Mouse (Mus musculus): ENCODE results near the gene Rin2. TPM values are rescaled to one million over a fixed set of nuclear protein-coding genes. Genes with fewer than 3 reads are reported as not detected.

The Rin2 gene
- total and polyA plus RNA-seq, 3 experiments: 0.44 TPM; not detected in 2

DNA sequence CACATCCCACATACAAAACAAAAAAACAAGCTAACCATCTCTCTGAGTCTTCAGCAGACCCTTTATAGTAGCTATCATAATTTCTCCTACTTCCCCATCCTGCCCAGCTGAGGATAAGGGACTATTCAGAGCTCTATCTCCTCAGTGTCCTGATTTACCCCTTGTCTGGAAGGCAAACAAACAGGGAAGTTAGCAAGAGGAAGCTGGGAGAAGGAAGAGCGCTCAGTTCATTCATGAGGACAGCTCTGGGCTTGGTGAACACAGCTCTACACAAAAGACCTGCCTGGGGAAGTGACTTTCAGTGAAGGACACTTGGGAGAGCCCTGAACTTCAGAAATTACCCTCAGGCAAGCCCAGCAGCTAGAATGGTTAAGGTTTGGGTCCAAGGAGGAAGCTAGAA is 137.8 kb downstream of the Rin2 start:
- ATAC-seq (ENCODE audit: extremely low read depth, insufficient number of reproducible peaks, low FRiP score, poor library complexity, severe bottlenecking): no peak
- H3K4me3 ChIP-seq (ENCODE audit: low read depth, low read length): no peak overlapping the region

DNA sequence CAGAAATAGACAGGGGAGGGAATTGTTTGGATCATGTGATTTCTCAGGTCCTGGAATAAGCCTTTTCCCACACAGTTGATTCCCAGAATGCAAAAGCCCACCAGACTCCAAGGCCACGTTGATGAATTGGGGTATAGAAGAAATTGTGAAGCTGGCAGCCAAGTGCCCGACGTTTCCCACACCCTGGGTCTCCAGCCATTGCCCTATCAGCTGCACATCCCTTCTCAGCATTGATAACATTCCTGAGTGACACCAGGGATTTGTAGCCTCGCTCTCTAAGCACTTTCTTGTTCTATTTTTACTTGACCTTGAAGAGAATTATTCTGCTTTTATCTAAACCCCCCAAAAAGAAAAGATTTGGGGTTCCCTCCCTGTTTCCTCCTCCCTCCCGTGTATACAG is 142.2 kb downstream of the Rin2 start:
- no peak for ATAC-seq (ENCODE audit: extremely low read depth, insufficient number of reproducible peaks, low FRiP score, poor library complexity, severe bottlenecking)
- H3K4me1 ChIP-seq (ENCODE audit: insufficient read depth, low read depth, low read length): no peaks in the 10 kb centered on the region
- no peaks in the 10 kb centered on the region for H3K36me3 ChIP-seq (replicated peaks)
- peaks cover 18% of the 10 kb centered on the region for H3K9me3 ChIP-seq (replicated peaks)
- H3K4me3 ChIP-seq (ENCODE audit: low read depth, low read length): no peak overlapping the region
- TF ChIP-seq POLR2AphosphoS5 (IDR thresholded peaks at IDR 0.05; ENCODE audit: insufficient replicate concordance, low read depth, low read length) (no peak), GATA2 (IDR thresholded peaks at IDR 0.05; ENCODE audit: borderline replicate concordance, low read depth, low read length) (no peak), TAL1 (conservative IDR thresholded peaks at IDR 0.05; ENCODE audit: low read depth, low read length) (no peak), GATA1 (IDR thresholded peaks at IDR 0.05; ENCODE audit: borderline replicate concordance, low read length) (no peak), CTCF (IDR thresholded peaks at IDR 0.05; ENCODE audit: low read depth, low read length) (no peak)
- DNase-seq (ENCODE audit: low spot score): no peak
- H3K27me3 ChIP-seq (ENCODE audit: insufficient read depth, low read length): no peaks in the 10 kb centered on the region

More for the DNA sequence above, 137.8 kb downstream of the Rin2 start:
- no peaks in the 10 kb centered on the region for H3K4me1 ChIP-seq (ENCODE audit: insufficient read depth, low read depth, low read length)
- DNase-seq (ENCODE audit: low spot score): no peak
- TF ChIP-seq GATA1 (IDR thresholded peaks at IDR 0.05; ENCODE audit: borderline replicate concordance, low read length) (no peak), CTCF (IDR thresholded peaks at IDR 0.05; ENCODE audit: low read depth, low read length) (no peak), TAL1 (conservative IDR thresholded peaks at IDR 0.05; ENCODE audit: low read depth, low read length) (no peak), POLR2AphosphoS5 (IDR thresholded peaks at IDR 0.05; ENCODE audit: insufficient replicate concordance, low read depth, low read length) (no peak), GATA2 (IDR thresholded peaks at IDR 0.05; ENCODE audit: borderline replicate concordance, low read depth, low read length) (no peak)
- peaks cover 20% of the 10 kb centered on the region for H3K9me3 ChIP-seq (replicated peaks)
- H3K27me3 ChIP-seq (ENCODE audit: insufficient read depth, low read length): no peaks in the 10 kb centered on the region
- H3K36me3 ChIP-seq (replicated peaks): no peaks in the 10 kb centered on the region

DNA sequence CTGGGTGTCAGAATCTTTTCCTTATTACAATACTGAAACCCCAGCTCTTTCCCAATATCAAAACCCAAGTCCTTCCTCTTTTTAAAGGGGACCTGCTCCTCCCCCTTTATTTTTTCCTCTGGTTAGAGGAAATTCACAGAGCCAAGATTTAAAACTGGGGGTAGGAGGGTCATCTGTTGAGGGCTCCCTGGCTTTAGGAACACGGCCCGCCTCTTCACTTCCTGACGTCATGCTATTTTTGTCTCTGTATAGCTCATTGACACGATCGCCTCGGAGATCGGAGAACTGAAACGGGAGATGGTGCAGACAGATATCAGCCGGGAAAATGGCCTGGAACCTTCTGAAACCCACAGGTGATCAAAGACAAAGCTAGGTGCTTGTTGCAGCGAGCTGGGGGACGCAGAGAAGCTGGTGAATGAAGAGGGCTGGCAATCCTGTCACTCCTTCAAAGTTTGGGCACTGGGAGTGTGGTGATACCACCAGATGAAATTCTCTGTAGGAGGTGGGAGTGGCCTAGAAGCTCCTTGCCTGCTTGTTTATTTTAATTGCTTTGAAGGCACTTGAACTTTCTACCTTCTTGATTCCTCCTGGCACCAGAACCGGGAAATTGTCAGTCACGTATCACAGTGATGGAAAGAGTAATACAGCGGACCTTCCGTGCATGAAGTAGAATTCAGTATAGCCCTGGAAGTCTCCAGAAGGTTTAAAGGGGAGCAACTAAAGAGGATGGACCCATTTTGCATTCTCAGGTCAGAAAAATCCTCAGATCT is 147.2 kb downstream of the Rin2 start:
- Histone ChIP-seq H3K4me3 (ENCODE audit: low read depth, low read length) (no peak overlapping the region), H3K4me1 (ENCODE audit: insufficient read depth, low read depth, low read length) (no peaks in the 10 kb centered on the region), H3K9me3 (replicated peaks) (peaks cover 29% of the 10 kb centered on the region), H3K27me3 (ENCODE audit: insufficient read depth, low read length) (no peaks in the 10 kb centered on the region), H3K36me3 (replicated peaks) (no peaks in the 10 kb centered on the region)
- ATAC-seq (ENCODE audit: extremely low read depth, insufficient number of reproducible peaks, low FRiP score, poor library complexity, severe bottlenecking) (no peak), DNase-seq (ENCODE audit: low spot score) (no peak)
- TF ChIP-seq GATA2 (IDR thresholded peaks at IDR 0.05; ENCODE audit: borderline replicate concordance, low read depth, low read length) (no peak), TAL1 (conservative IDR thresholded peaks at IDR 0.05; ENCODE audit: low read depth, low read length) (no peak), CTCF (IDR thresholded peaks at IDR 0.05; ENCODE audit: low read depth, low read length) (no peak), POLR2AphosphoS5 (IDR thresholded peaks at IDR 0.05; ENCODE audit: insufficient replicate concordance, low read depth, low read length) (no peak), GATA1 (IDR thresholded peaks at IDR 0.05; ENCODE audit: borderline replicate concordance, low read length) (no peak)

DNA sequence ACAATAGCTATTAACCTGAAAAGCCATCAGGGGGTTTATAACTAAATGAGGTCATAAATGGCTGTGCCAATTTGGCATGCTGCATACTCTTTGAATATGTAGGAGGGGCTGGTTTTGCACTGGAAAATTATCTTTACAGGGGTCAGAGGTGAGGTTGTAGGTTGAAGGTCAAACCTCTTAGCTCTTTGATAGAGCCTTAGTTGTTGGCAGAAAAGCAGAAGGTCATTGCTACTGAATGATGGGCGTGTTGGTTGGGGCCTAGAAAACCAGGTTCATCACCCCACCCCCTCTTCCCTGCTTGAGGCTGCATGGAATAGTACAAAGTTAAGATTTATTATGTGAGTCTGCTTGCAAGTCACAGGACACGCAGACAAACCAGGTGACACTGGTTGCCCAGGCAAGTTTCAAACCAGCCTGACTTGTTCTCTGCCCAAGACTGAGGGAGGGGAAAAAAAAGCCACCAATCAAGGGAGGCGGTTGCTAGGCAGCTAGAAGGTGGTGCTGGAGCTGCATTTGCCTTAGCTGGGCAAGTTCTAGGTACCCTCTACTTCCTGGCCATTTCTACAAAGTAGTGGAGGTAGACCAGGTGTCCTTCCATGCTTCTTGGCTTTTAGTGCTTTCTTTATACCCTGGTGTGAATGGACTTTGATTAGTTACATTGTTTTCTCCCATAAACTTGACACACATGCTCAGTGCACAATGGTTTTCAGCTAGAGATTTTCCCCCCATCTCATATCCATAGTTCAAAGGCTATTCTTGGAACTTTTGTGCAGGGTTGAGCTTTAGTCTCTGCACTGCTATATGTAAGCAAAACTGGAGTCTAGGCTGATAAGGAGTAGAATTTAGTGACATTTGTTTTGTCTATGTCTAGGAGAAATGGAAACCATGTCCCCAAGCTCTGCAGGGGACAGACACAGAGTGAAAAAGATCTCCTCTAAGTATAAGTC is 148.0 kb downstream of the Rin2 start:
- Histone ChIP-seq H3K27me3 (ENCODE audit: insufficient read depth, low read length) (no peaks in the 10 kb centered on the region), H3K4me1 (ENCODE audit: insufficient read depth, low read depth, low read length) (no peaks in the 10 kb centered on the region), H3K4me3 (ENCODE audit: low read depth, low read length) (no peak overlapping the region), H3K36me3 (replicated peaks) (no peaks in the 10 kb centered on the region), H3K9me3 (replicated peaks) (peaks cover 32% of the 10 kb centered on the region)
- ATAC-seq (ENCODE audit: extremely low read depth, insufficient number of reproducible peaks, low FRiP score, poor library complexity, severe bottlenecking): no peak
- no peak for DNase-seq (ENCODE audit: low spot score)
- TF ChIP-seq POLR2AphosphoS5 (IDR thresholded peaks at IDR 0.05; ENCODE audit: insufficient replicate concordance, low read depth, low read length) (no peak), TAL1 (conservative IDR thresholded peaks at IDR 0.05; ENCODE audit: low read depth, low read length) (no peak), CTCF (IDR thresholded peaks at IDR 0.05; ENCODE audit: low read depth, low read length) (no peak), GATA2 (IDR thresholded peaks at IDR 0.05; ENCODE audit: borderline replicate concordance, low read depth, low read length) (no peak), GATA1 (IDR thresholded peaks at IDR 0.05; ENCODE audit: borderline replicate concordance, low read length) (no peak)

DNA sequence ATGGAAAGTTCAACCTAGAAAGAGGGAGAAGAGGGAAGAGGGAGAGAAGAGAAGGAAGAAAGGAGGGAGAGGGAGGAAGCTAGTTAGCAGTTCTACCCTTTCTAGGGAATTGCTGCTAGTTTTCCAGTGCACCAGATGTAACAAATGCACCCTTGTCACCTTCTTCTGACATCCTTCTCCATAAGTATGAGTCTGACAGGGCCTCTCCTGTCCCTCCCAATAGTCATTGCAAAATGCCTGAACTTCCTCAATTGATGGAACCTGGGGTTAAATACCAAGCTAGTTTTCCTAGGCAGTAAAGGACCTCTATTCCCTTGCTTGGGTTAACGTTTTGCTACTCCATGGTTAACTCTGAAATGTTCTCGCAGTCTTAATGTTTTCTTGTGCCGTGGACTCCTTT is 149.7 kb downstream of the Rin2 start:
- Histone ChIP-seq H3K4me1 (ENCODE audit: insufficient read depth, low read depth, low read length) (no peaks in the 10 kb centered on the region), H3K9me3 (replicated peaks) (peaks cover 27% of the 10 kb centered on the region), H3K36me3 (replicated peaks) (no peaks in the 10 kb centered on the region), H3K27me3 (ENCODE audit: insufficient read depth, low read length) (no peaks in the 10 kb centered on the region), H3K4me3 (ENCODE audit: low read depth, low read length) (no peak overlapping the region)
- TF ChIP-seq GATA1 (IDR thresholded peaks at IDR 0.05; ENCODE audit: borderline replicate concordance, low read length) (no peak), TAL1 (conservative IDR thresholded peaks at IDR 0.05; ENCODE audit: low read depth, low read length) (no peak), POLR2AphosphoS5 (IDR thresholded peaks at IDR 0.05; ENCODE audit: insufficient replicate concordance, low read depth, low read length) (no peak), CTCF (IDR thresholded peaks at IDR 0.05; ENCODE audit: low read depth, low read length) (no peak), GATA2 (IDR thresholded peaks at IDR 0.05; ENCODE audit: borderline replicate concordance, low read depth, low read length) (no peak)
- no peak for ATAC-seq (ENCODE audit: extremely low read depth, insufficient number of reproducible peaks, low FRiP score, poor library complexity, severe bottlenecking)
- DNase-seq (ENCODE audit: low spot score): no peak

DNA sequence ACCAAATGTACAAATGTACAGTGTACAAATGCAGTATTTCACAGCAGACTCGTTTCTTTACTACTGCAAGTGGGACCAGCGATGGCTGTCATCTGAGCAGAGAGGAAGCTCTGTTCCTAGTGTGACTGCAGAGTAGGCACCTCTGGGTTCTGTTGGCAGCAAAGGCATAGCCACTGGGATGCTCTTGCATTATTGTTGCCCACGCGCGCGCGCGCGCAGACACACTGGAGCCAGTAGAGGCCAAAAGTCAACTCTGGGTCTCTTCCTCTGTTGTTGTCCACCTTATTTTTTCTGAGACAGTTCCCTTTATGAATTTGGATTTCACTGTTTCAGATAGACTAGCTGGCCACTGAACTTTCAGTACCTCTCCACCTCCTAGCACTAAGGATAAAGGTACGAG is 150.2 kb downstream of the Rin2 start:
- Histone ChIP-seq H3K36me3 (replicated peaks) (no peaks in the 10 kb centered on the region), H3K4me3 (ENCODE audit: low read depth, low read length) (no peak overlapping the region), H3K4me1 (ENCODE audit: insufficient read depth, low read depth, low read length) (no peaks in the 10 kb centered on the region), H3K9me3 (replicated peaks) (peaks cover 27% of the 10 kb centered on the region), H3K27me3 (ENCODE audit: insufficient read depth, low read length) (no peaks in the 10 kb centered on the region)
- TF ChIP-seq TAL1 (conservative IDR thresholded peaks at IDR 0.05; ENCODE audit: low read depth, low read length): no peak
- no peak for TF ChIP-seq GATA2 (IDR thresholded peaks at IDR 0.05; ENCODE audit: borderline replicate concordance, low read depth, low read length)
- TF ChIP-seq POLR2AphosphoS5 (IDR thresholded peaks at IDR 0.05; ENCODE audit: insufficient replicate concordance, low read depth, low read length): no peak
- TF ChIP-seq GATA1 (IDR thresholded peaks at IDR 0.05; ENCODE audit: borderline replicate concordance, low read length): no peak
- no peak for TF ChIP-seq CTCF (IDR thresholded peaks at IDR 0.05; ENCODE audit: low read depth, low read length)
- ATAC-seq (ENCODE audit: extremely low read depth, insufficient number of reproducible peaks, low FRiP score, poor library complexity, severe bottlenecking) (no peak), DNase-seq (ENCODE audit: low spot score) (no peak)

Measured in G1E (cell line).